Mouse (Mus musculus) natural killer cell, adult 2 months (primary cell): ENCODE data around the gene Ptgdr2.
A peak's percentile ranks its signal among the peaks of the same experiment; 100 is the strongest.

Source experiments
- DNase-seq, 2 experiments: peaks; one replicate each; pipeline ENCODE4 v3.0.0; 2022; ENCODE audit warnings: low spot score in 2 of 2

Ptgdr2 gene

DNA sequence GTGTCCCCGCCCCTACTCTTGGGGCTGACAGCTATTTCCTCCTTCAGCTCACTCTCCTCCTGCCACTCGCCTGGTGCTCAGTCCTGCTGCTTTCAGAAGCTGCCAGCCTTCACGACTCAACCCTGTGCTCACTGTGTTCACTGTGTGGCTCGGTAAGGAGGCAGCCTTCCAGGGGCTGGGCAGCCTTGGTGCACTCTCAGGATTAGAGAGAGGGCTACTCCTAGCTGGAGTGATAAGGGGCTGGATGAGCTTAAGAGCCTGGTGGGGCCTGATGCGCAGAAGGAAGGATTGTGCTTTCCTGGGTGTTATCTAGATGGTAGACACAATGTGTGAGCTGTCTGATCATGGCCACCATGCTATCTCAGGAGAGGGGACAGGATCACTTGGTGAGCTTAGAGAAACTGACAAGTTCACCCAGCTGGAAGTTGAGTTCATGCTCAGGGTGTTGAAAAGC lies at the start of gene Ptgdr2:
Gene Ptgdr2, plus strand, starts transcription at position 51 of the 454 bp plus-strand sequence.
- no peak for DNase-seq

DNA sequence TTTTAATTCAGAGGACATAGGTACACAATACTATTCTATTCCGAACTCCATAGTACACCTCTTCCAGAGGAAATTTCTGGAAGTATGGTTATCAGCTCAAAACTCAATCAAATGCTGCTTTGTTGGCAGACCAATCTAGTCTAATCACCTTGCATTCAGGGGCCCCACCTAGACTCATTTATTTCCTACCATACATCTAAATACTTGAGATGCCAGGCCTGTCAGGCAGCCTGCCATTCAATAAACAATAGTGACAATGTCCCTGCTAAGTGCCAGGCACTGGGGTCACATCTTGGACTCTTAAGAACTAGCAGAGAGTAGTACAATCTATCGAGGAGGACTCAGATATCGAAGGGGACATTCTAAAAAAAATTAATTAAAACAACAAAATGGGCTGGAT lies 44.8 kb upstream of the Ptgdr2 start:
- DNase-seq = no peak

DNA sequence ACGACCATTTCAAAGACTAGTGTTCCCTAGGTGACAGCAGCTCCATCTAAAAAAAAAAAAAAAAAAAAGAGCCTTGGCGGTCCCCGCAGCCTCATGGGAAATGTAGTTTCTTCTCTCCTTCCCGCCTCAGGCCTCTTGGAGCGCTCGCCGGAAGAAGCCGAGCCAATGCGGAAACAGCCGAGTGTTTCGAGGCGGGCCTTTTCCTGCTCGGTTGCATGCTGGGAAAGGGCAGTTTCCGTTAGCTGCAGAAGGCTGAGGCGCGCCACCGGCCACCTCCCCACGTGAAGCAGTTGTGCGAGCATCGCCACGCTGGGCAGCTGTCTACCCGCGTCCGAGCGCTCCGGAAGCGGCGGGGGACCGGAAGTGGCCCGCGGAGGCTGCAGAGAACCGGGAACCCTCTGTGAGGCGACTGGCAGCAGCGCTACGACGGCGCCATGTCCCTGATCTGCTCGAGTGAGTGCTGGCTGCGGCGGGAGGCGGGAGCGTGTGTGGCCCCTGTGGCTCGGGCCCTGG lies 41.9 kb upstream of the Ptgdr2 start, which contains the start of gene Prpf19:
Gene Prpf19, plus strand, starts transcription at position 216 of the 513 bp plus-strand sequence.
- peak; percentile 96 for DNase-seq

DNA sequence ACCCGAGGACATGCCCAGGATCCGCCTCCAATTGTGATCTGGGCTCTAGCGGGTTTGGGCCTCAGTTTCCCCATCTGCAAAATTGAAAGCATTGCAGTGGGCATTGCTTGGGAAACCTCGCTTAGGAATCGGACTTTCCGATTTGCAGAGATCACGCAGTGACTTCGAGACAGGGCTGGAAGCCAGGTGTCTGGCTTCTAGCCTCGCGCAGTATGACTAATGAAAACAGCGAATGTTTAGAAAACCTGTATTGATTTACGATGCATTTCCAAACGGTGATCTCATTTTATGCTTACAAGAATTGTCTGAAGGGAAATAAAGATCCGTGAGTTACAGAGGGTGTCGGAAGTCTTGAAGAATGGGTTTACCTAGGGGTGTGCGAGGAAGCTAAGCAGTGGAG lies 41.3 kb upstream of the Ptgdr2 start:
- DNase-seq = no peak

DNA sequence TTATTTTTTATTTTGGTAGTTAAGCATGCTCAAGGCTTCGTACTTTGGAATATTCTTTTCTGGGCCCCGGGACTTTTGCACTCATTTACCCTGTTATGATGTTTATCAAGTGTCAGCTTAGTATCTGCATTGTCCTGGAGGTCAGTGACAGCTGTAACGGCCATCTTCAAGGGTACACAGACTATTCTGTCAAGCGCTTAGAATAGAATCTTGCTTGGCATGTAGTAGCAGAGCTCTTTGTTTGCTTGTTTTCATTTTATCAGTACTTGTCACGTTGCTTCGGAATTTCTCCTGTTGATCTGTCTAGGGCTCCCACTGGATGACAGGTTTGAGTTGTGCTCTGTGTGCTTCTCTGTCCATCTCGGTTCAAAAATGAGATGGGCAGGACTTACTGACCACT lies 40.1 kb upstream of the Ptgdr2 start:
- DNase-seq = no peak

DNA sequence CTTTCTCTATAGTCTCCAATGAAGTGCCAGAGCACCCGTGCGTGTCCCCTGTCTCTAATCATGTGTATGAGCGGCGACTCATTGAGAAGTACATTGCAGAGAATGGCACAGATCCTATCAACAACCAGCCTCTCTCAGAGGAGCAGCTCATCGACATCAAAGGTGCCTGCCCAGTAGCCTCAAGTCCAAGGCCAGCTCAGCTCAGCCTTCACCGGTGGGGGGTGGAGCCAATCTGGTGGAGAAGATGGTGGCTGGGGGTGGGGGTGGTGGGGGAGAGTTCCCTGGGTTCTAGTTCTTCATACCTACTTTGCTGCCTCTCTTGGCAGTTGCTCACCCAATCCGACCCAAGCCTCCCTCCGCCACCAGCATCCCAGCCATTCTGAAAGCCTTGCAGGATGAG lies 39.5 kb upstream of the Ptgdr2 start:
- no peak for DNase-seq

DNA sequence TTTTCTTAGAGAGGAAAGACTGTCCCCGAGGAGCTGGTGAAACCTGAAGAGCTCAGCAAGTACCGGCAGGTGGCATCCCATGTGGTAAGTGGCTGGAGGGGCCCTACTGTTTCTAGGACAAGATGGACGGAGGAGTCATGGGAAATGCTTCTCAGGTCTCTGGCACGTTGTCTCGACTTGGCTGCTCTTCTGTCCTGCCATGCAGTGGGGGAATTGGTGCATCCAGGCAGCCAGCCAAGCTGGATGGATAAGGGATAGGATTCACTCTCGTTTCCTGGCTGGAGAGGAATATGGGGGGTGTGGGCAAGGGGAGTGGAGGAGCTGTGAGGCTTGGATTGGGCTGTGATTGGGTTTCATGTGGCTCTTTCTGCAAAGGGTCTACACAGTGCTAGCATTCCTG lies 36.6 kb upstream of the Ptgdr2 start:
- DNase-seq = no peak

DNA sequence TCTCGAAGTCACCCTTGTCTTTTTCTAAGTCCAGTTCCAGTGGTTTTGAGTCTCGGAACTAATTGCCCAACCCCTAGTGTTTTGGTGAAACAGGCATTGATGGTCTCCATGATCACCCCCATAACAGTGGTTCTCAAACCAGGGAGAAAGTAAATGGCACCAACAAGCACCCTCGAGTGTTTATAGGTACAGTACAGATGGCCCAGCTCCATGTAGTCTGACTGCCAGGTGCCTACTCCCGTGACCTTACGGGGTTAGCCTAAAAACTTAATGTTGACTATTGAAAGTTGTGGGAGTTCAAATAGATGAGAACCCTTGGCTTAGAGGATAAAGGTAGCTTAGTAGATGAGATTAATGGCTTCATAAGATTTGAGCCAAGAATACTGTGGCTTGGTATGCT lies 35.9 kb upstream of the Ptgdr2 start:
- no peak for DNase-seq

DNA sequence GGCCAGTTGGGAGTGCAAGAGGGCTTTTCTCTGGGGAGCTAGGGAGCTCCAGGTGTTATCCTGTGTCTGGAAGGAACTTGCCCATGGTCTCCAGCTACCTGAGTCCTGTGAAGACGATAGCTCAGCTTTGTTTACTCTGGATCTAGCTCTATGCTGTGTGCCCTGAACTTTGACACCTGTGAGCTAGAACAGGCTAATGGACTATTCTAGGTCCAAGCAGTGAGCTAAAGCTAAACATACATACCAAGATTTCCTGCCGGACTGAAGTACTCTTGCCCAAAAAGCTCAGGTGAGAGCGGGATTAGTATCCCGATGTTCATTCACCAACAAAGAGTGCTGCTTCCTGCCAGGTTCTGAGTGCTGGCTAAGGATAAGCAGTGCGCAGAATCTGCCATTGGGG lies 32.4 kb upstream of the Ptgdr2 start:
- no peak for DNase-seq

DNA sequence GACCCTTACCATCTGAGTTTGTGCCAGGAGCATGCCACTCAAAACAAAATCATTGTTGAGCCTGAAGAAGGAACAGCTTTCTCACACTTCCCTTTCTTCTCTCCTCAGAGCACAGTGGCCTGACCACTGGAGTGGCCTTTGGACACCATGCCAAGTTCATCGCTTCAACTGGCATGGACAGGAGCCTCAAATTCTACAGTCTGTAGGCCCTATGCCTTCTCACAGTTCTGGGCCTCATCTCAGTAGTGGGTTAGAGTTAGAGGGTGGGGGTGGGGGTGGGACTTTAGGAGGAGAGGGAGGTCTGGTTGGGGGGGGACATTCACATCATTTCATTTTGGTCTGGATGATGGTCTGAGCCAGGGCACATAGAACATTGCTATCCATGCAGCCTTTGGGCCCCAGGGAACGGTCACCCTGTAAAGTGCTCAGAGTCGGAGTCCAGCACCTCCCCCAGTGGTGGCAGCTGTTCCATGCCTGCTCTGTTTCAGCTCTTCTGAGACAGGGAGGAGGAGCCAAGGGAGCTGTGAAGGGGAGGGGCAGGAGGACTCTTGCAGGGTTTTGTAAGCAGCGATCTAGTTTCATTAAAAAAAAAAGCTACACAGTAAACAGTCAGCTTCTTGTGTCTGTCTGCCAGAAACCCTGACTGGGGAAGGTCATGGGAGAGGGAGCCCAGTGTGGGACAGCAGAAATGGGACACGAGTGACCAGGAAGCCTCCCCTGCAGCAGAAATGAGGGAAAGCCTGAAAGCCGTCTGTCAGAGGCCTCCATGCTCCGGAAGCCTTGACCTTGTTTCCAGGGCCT lies 31.8 kb upstream of the Ptgdr2 start:
- DNase-seq = no peak

DNA sequence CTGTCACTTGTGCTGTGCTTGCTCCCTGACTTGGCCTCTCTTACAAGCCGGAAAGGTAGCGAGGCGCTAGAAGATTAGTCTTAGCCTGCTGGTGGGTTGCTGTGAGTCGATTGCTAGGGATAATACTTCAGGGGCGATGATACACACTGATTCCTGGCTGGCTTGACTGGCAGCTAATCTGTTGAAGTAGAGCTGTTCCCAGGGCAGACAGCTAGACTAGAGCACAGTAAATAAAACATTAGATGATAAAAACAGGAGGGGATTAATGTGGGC lies 31.3 kb upstream of the Ptgdr2 start:
- no peak for DNase-seq

DNA sequence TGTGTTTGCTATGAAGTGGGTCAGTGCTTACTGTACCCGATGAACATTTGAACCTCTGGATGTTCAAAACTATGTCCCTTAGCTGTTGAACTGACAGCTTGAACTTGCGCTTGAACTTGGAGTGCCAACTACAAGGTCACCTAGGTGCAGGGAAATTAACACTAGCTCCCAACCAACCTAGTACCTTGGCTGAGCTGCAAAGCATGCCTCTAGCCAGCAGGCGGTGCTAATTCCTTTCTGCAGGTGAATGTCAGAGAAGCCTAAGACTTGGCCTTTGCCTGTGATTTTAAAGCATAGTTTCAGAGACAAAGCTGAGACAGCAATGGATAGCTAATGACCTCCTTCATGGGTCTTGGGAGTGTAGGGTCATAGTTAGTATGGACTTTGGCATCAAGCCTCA lies 29.1 kb upstream of the Ptgdr2 start:
- peak; percentile 24 to 55 for DNase-seq

DNA sequence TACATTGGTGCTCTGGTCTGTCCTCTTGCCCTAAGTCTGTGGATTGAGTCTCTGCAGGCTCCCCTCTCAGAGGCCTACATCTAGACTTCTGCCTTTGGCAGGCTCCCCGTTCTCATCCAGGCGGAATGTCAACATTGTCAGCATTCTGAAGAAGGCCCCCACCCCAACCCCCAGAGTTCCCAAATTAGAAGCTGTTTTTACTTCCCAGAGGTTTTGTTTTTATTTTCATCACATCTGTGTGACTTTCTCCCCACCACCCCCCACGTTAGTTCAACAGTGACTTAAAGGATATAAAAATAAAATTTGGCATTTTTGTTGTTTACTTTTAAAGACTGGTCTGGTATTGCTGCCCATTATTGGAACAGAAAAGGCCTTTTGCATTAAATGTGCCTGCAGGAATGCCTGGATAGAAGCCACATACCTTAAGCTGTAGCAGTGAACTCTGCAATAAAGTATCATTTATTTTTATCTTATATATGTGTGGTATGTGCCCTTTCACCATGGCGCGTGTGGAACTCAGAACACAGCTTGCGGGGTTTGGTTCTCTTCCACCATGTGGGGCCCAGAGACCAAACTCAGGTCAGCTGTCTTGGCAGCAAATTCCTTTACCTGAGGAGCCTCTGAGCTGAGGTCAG lies 27.8 kb upstream of the Ptgdr2 start:
- DNase-seq = no peak

DNA sequence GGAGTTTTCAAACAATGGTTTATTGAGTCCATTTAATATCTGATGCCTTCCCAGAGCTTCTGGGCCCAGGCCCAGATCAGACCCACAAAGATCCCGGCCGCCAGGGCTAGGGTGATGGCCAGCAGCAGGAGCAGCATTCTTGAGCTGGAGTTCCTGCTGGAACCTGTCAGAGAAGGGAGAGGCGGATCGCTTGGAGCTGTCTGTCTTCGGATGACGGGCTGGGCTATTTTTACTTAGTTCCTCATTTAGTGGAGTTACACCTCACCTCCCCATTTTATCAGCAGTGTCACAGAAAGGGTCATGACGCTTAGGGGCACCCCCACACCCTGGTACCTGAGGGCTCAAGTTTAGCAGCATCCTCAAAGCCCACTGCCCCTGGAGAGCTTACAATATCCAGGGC lies 22.7 kb upstream of the Ptgdr2 start:
- no peak for DNase-seq

DNA sequence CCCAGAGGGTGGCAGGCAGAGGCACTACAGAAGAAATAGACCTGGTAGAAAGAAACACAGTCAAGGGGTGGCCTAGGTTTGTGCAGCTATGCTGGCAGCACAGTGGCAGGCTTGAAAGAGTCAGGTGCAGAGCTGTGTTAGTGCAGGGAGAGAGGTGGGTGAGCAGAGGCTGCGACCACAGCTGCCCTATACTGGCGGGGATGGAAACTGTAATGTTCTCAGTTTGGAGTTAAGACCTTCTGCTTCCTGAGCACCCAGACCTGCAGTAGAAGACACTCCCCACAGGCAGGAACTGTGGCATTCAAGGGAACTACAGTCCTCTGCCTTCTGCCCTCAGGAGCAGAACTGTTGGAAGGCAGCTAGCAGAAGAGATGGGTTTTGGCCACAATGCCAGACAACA lies 22.1 kb upstream of the Ptgdr2 start:
- DNase-seq = no peak

DNA sequence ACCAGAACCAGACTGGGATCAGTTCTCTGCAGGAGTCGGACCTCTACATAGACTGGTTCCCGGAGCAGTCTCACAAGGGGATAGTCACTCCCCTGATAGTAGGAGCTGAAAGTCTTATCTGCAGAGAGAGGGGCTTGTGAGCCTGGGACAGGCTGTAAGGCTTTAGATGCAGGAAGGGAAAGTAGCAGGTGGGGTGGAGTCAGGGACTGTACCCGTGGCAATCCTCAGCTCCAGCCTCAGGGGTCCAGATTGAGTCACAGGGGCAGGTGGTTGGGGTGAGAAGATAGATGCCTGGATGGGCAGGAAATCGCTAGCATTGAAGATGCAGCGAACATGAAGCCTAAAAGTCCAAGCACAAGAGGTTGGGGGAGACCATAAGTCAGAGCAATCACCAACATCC lies 20.5 kb upstream of the Ptgdr2 start:
- no peak for DNase-seq

DNA sequence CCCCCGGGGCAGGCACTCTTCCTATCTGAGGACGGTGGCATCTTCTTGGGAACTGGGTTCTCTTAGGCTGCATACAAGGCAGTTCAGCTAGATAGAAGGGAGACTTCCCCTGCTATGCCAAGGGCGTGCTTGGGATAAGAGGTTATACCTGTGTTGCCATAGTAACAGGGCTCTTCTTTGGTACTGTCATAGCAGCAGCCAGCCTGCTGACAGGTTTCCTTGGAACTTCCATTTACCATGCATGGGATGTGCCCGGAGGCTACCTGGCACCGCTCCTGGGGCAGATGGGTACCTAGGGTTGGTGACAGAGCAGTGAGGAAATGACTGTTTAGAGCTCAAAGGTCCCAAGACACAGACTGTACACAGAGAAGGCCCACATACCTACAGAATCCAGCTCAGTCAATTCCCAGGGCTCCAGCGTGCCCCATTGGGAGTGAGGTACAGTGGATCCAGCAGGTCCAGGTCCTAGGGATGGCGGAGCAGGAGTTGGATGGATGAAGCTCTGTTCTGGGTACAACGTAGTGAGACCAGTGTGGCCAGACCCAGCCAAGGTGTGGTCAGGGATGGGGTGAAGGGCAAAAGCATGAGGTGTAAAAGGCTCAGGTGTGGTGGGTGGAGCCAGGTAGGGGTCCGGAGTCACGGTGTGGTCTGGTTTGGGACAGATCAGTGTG lies 18.5 kb upstream of the Ptgdr2 start:
- DNase-seq = no peak

DNA sequence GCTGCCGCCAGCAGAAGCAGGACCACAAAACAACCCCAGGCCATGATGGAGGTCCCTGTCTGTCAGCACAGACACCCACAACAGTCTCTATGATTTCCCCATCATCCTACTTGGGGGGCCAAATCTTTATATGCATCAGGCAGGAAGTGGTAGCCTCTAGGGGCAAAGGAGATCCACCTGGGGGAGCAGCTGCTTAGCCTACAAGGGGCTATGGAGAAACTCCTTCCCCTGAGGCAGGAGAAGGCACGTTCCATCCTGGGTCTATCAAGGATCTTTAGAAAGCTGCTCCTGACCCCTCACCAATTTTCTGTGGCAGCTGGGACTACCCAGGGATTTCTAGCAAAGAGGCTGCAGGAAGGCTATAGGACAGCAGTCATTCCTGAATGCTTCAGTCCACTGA lies 16.4 kb upstream of the Ptgdr2 start, which contains the start of gene Zp1:
Gene Zp1, minus strand, starts transcription at position 101 of the 400 bp plus-strand sequence.
- DNase-seq = no peak

DNA sequence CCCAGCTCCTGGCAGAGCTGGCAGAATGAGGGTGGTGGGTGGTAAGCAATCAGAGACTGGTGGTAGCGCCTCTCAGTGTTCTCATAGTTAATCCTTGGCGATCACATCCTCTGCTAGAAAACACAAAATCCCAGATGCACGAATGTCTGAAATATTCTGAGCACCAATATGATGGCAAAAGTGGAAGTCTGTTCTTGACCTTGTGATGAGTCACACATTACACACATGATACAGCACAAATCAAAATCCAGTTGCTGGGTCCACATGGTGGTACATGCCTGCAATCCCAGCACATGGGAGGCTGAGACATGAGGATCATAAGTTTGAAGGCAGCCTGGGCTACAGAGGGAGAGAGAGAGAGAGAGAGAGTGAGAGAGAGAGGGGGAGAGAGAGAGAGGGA lies 15.9 kb upstream of the Ptgdr2 start:
- DNase-seq = no peak

DNA sequence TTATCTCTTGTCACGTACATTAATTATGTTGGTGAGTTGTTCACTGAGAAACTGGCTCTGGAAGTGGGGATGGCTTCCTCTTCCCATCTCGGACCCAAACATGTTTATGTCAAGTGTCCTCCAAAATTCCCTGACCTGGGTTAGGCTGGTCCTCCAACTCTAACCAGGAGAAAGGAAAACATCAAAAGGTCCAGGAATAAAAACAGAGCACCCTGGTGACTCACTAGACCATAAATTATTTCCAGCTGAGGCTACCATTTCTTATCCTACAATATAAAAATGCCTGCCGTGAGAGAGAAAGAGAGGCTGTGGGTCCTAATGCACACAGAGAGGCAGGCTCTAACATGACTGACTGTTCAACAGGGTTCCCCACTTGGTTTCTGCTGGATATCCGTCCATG lies 12.7 kb upstream of the Ptgdr2 start:
- DNase-seq = no peak

DNA sequence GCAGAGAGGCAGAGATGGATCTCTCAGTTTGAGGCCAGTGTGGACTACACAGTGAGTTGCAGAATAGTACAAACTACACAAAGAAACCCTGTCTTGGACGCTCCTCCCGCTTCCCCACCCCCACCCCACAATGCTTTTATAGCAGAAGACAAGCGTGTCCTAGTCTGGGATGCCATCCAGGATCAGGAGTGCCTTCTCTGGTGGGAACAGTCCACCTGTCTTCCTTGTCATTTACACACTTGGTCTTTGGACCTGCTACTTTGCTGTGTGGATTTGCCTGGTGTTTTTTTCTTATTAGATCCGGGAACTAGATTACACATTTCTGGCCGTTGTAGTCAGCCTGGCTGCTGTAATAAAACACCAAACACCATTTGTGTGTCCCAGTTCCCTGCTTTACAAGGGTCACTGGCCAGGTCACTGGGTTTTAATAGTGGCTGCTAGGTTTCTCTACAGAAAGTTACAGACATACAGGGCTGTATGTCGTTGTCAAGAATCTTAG lies 10.8 kb upstream of the Ptgdr2 start:
- no peak for DNase-seq

DNA sequence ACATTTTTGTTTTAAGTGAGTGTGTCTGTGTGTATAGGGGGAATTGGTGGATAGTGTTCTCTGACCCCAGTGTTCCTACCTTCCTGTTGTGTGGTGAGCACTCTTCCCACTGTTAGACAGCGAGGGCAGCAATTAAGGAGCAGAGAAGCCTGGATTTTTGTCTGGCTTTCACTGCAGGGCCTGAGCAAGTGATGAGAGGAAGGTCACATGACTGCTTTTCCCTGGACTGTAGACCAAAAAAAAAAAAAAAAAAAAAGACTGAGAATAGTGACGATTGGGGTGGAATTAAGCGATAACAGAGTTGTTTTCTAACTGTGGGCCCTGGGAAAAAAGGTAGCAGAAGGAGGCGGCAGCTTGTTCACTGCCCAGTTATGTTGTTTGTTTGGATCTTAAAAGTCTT lies 10.3 kb upstream of the Ptgdr2 start:
- DNase-seq = no peak

DNA sequence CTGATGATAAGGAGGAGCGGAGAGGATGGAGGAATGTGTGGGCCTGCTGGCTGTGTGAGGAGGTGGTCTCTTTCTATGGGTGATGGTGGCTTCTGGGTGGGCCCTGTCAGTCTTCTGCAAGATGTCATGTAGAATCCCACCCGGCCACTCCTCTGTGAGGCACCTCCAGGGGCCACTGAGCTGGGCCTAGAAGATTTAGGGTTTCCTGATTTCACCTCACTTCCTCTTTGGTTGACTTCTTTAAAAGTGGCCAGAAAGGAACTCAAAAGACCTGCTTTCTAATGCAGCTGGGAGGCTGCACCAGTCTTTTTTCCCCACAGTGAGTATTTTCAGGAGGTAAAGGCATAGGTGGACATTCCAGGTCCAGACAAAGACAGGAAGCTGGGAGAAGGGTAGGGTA lies 6.3 kb upstream of the Ptgdr2 start:
- no peak for DNase-seq
